In genomic region chr15:8038457-8038856, GRCm38 (mm10) we compare ENCODE assay signal across 13 mouse cellular contexts.
DNase-seq lines count a peak whose midpoint lies in the region; ATAC-seq and TF ChIP-seq lines count a peak whose summit lies in the region.
"Had no signal": no experiment of that assay in that cellular context is flagged by ENCODE, and none has a peak within 500 bp of the region (broad histone marks: within the 10 kb centered on the region; RNA-seq: fewer than 3 reads in every experiment).

No protein-coding gene starts in this region.

- no peak overlapping the region for H3K27ac ChIP-seq in heart, adult 2 months
- H3K27ac ChIP-seq: liver, embryonic 12.5 days had no signal

- H3K36me3 ChIP-seq in heart, adult 2 months (ENCODE audit: control insufficient read depth, insufficient read depth, low read length), result no peaks in the 10 kb centered on the region

- TF ChIP-seq EP300 in heart, adult 2 months (IDR thresholded peaks at IDR 0.05; ENCODE audit: insufficient read depth, low read depth, low read length), result no peak

- no peak overlapping the region for H3K9ac ChIP-seq in heart, adult 2 months (ENCODE audit: low read depth, low read length)
- H3K9ac ChIP-seq: liver, embryonic 12.5 days had no signal

- TF ChIP-seq POLR2A in heart, adult 2 months (IDR thresholded peaks at IDR 0.05; ENCODE audit: insufficient read depth, low read depth, low read length), result no peak

- H3K27me3 ChIP-seq in heart, adult 2 months (ENCODE audit: control insufficient read depth, insufficient read depth, low read length), result no peaks in the 10 kb centered on the region
- H3K27me3 ChIP-seq: liver, embryonic 12.5 days; megakaryocyte, embryonic 14.5 days had no signal

- H3K4me1 ChIP-seq in heart, adult 2 months (ENCODE audit: control insufficient read depth, insufficient read depth, low read length), result no peaks in the 10 kb centered on the region
- H3K4me1 ChIP-seq: liver, embryonic 12.5 days; megakaryocyte, embryonic 14.5 days had no signal

- TF ChIP-seq CTCF in heart, adult 2 months (IDR thresholded peaks at IDR 0.05), result peak; percentile 28

- intact Hi-C loops in heart, adult 2 months (cut with DNase I), result no loop called here

- 95% methylated on average over 5 of the region's 5 CpGs for WGBS in heart, adult 2 months

- H3K4me3 ChIP-seq in heart, adult 2 months, result no peak overlapping the region
- H3K4me3 ChIP-seq: liver, embryonic 12.5 days; megakaryocyte, embryonic 14.5 days had no signal

- no peak for ATAC-seq in erythroblast, adult 5-6 weeks (replicated peaks; ENCODE audit: low FRiP score, poor library complexity, severe bottlenecking)
- ATAC-seq: liver, embryonic 12.5 days had no signal

- no peak for DNase-seq in heart, adult 2 months
- no peak for DNase-seq in heart, postnatal 4 days
- peak; percentile 2 for DNase-seq in lung, postnatal 36 days
- no peak for DNase-seq in lung, adult 18-20 months
- peak; percentile 22 for DNase-seq in ZHBTc4 (ENCODE audit: low read depth, low spot score)
- DNase-seq in mesoderm, embryonic 11.5 days (ENCODE audit: low read depth, low spot score), result peak; percentile 6
- DNase-seq in adrenal gland, postnatal 25 days, result no peak
- DNase-seq: adrenal gland, adult 2 months; heart, postnatal 10 days; right cerebral cortex, postnatal 4 days had no signal

- no peaks in the 10 kb centered on the region for H3K79me2 ChIP-seq in heart, adult 2 months (replicated peaks; ENCODE audit: control insufficient read depth, insufficient read depth, low read length)

Comparison
In these comparisons a context has a peak if more than half of its experiments do, and no peak if none do; other contexts are left out.
1. DNase-seq: peak in lung, postnatal 36 days (single experiment), ZHBTc4 (single experiment) and mesoderm, embryonic 11.5 days (single experiment); none in heart, adult 2 months (0 of 2), heart, postnatal 4 days (single experiment), lung, adult 18-20 months (0 of 2) and adrenal gland, postnatal 25 days (single experiment).